Mouse (Mus musculus) small intestine, adult 2 months (tissue): ENCODE data around the gene Cdc5l.
"Not testable (repeated sequence)": the region's sequence is repeated elsewhere in the genome, so short reads cannot be mapped to it uniquely, and the experiment has no call there.

Source experiments
- CTCF ChIP-seq: fragments of 200-500 bp; IDR thresholded peaks from 2 replicates; pipeline ENCODE4 v1.5.1; 2012; ENCODE audit warnings: low read depth, mild to moderate bottlenecking, control low read depth, inconsistent platforms, low read length, moderate library complexity, mixed read lengths; ENCODE audit not compliant: insufficient replicate concordance, insufficient read length; ENCODE audit errors: extremely low read depth
- POLR2A ChIP-seq: fragments of 200-500 bp; IDR thresholded peaks from 2 replicates; pipeline ENCODE4 v1.6.1; 2012; ENCODE audit warnings: low read depth, mild to moderate bottlenecking, control low read depth, inconsistent platforms, low read length, moderate library complexity

DNA sequence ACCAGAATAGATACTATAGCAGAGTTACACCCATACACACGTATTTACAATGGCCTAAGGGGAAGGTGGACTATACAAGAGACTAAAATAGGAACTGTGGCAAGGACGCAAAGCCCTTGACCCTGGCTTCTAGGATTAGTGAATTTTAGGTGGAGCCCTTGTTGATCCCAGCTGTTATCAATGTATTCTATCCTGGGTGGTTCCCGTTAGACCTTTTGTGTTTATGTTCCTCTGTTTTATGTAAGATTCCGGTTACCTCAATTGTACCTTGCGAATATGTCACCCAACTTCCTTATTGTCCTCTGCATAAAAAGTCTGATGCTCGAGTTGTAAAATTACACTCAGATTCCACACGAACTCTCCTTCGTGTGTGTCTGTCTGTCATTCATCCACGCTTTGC lies 22.2 kb upstream of the Cdc5l start:
- TF ChIP-seq POLR2A, CTCF: not testable (repeated sequence)
